In genomic region chr5:108760002-108760401, GRCm38 (mm10) we compare ENCODE assay signal across 39 mouse cellular contexts. TPM values are rescaled to one million over a fixed set of nuclear protein-coding genes. Genes with fewer than 3 reads are reported as not detected.
"Had no signal": no experiment of that assay in that cellular context is flagged by ENCODE, and none has a peak within 500 bp of the region (broad histone marks: within the 10 kb centered on the region; RNA-seq: fewer than 3 reads in every experiment).

No protein-coding gene starts in this region.

- H3K36me3 ChIP-seq: embryonic facial prominence, embryonic 10.5 days; embryonic facial prominence, embryonic 12.5 days; embryonic facial prominence, embryonic 13.5 days; embryonic facial prominence, embryonic 15.5 days; forebrain, embryonic 10.5 days; forebrain, embryonic 12.5 days; forebrain, embryonic 15.5 days had no signal

- H3K27ac ChIP-seq: embryonic facial prominence, embryonic 10.5 days; embryonic facial prominence, embryonic 12.5 days; embryonic facial prominence, embryonic 13.5 days; embryonic facial prominence, embryonic 15.5 days; forebrain, embryonic 10.5 days; forebrain, embryonic 12.5 days; forebrain, embryonic 13.5 days; forebrain, embryonic 15.5 days; gastrocnemius, adult 2 months; heart, adult 2 months had no signal

- H3K4me1 ChIP-seq: embryonic facial prominence, embryonic 10.5 days; embryonic facial prominence, embryonic 12.5 days; embryonic facial prominence, embryonic 13.5 days; embryonic facial prominence, embryonic 15.5 days; forebrain, embryonic 10.5 days; forebrain, embryonic 12.5 days; forebrain, embryonic 13.5 days; forebrain, embryonic 15.5 days had no signal

- H3K27me3 ChIP-seq: embryonic facial prominence, embryonic 12.5 days; embryonic facial prominence, embryonic 13.5 days; embryonic facial prominence, embryonic 15.5 days; forebrain, embryonic 12.5 days; forebrain, embryonic 13.5 days; forebrain, embryonic 15.5 days had no signal

- H3K4me2 ChIP-seq: embryonic facial prominence, embryonic 12.5 days; embryonic facial prominence, embryonic 13.5 days; embryonic facial prominence, embryonic 15.5 days; forebrain, embryonic 12.5 days; forebrain, embryonic 13.5 days; forebrain, embryonic 15.5 days had no signal

- H3K4me3 ChIP-seq: embryonic facial prominence, embryonic 10.5 days; embryonic facial prominence, embryonic 12.5 days; embryonic facial prominence, embryonic 13.5 days; embryonic facial prominence, embryonic 15.5 days; erythroblast, embryonic 14.5 days; forebrain, embryonic 10.5 days; forebrain, embryonic 12.5 days; forebrain, embryonic 13.5 days; forebrain, embryonic 15.5 days; gastrocnemius, adult 2 months; heart, adult 2 months had no signal

- H3K9ac ChIP-seq: embryonic facial prominence, embryonic 12.5 days; embryonic facial prominence, embryonic 13.5 days; embryonic facial prominence, embryonic 15.5 days; forebrain, embryonic 12.5 days; forebrain, embryonic 13.5 days; forebrain, embryonic 15.5 days; forebrain, postnatal 0 days had no signal

- H3K9me3 ChIP-seq: embryonic facial prominence, embryonic 10.5 days; embryonic facial prominence, embryonic 12.5 days; embryonic facial prominence, embryonic 13.5 days; embryonic facial prominence, embryonic 15.5 days; forebrain, embryonic 10.5 days; forebrain, embryonic 12.5 days; forebrain, embryonic 13.5 days; forebrain, embryonic 15.5 days had no signal

- DNase-seq: cerebellum, adult 18-20 months; cerebellum, adult 2 months; cerebellum, adult 8-10 months; cerebellum, adult 9-10 months; cerebellum, adult 9-11 months; cerebellum, postnatal 10 days; cerebellum, postnatal 14 days; cerebellum, postnatal 25 days; cerebellum, postnatal 36 days; embryo, embryonic 11 days; forebrain, postnatal 0 days; gastrocnemius, adult 2 months; gastrocnemius, postnatal 10 days; gastrocnemius, postnatal 14 days; gastrocnemius, postnatal 25 days; heart, adult 18-20 months; heart, adult 2 months had no signal

- ATAC-seq: forebrain, embryonic 13.5 days; forebrain, embryonic 14.5 days; forebrain, embryonic 15.5 days; forebrain, embryonic 16.5 days; forebrain, postnatal 0 days had no signal

RNA-seq across cellular contexts. Expression of gene Rnf212, which starts 14.8 kb away (rescaled TPM):
- total RNA-seq: forebrain, postnatal 0 days; gastrocnemius, adult 18-20 months; gastrocnemius, adult 2 months; gastrocnemius, adult 8-10 months; gastrocnemius, postnatal 10 days; gastrocnemius, postnatal 14 days; gastrocnemius, postnatal 25 days; gastrocnemius, postnatal 4 days; granulocyte monocyte progenitor cell, adult 5-6 weeks; heart, adult 18-20 months; heart, adult 2 months had no signal
- polyA plus RNA-seq: cerebellum, adult 2 months; cortical plate, adult 2 months; embryonic facial prominence, embryonic 13.5 days; embryonic facial prominence, embryonic 14.5 days; embryonic facial prominence, embryonic 15.5 days; forebrain, embryonic 13.5 days; forebrain, embryonic 14.5 days; forebrain, embryonic 15.5 days; forebrain, embryonic 16.5 days; forebrain, postnatal 0 days; frontal cortex, adult 2 months; gonadal fat pad, adult 2 months; heart, adult 2 months had no signal

RNA-seq across cellular contexts. Expression of gene Tmed11, which starts 35.2 kb away (rescaled TPM):
- total RNA-seq: common myeloid progenitor, adult 5-6 weeks; forebrain, postnatal 0 days; gastrocnemius, adult 18-20 months; gastrocnemius, adult 2 months; gastrocnemius, adult 8-10 months; gastrocnemius, postnatal 10 days; gastrocnemius, postnatal 14 days; gastrocnemius, postnatal 25 days; gastrocnemius, postnatal 4 days; granulocyte monocyte progenitor cell, adult 5-6 weeks; heart, adult 18-20 months; heart, adult 2 months had no signal
- polyA plus RNA-seq: cerebellum, adult 2 months; cortical plate, adult 2 months; embryonic facial prominence, embryonic 10.5 days; embryonic facial prominence, embryonic 11.5 days; embryonic facial prominence, embryonic 12.5 days; embryonic facial prominence, embryonic 13.5 days; embryonic facial prominence, embryonic 14.5 days; embryonic facial prominence, embryonic 15.5 days; erythroblast, embryonic 14.5 days; forebrain, embryonic 10.5 days; forebrain, embryonic 11.5 days; forebrain, embryonic 12.5 days; forebrain, embryonic 13.5 days; forebrain, embryonic 14.5 days; forebrain, embryonic 15.5 days; forebrain, embryonic 16.5 days; forebrain, postnatal 0 days; frontal cortex, adult 2 months; gonadal fat pad, adult 2 months; heart, adult 2 months had no signal

RNA-seq across cellular contexts. Expression of gene Vmn2r8, which starts 48.6 kb away (rescaled TPM):
- total RNA-seq: common myeloid progenitor, adult 5-6 weeks; forebrain, postnatal 0 days; gastrocnemius, adult 18-20 months; gastrocnemius, adult 2 months; gastrocnemius, adult 8-10 months; gastrocnemius, postnatal 10 days; gastrocnemius, postnatal 14 days; gastrocnemius, postnatal 25 days; gastrocnemius, postnatal 4 days; granulocyte monocyte progenitor cell, adult 5-6 weeks; heart, adult 18-20 months; heart, adult 2 months had no signal
- polyA plus RNA-seq: cerebellum, adult 2 months; cortical plate, adult 2 months; embryonic facial prominence, embryonic 10.5 days; embryonic facial prominence, embryonic 11.5 days; embryonic facial prominence, embryonic 12.5 days; embryonic facial prominence, embryonic 13.5 days; embryonic facial prominence, embryonic 14.5 days; embryonic facial prominence, embryonic 15.5 days; erythroblast, embryonic 14.5 days; forebrain, embryonic 10.5 days; forebrain, embryonic 11.5 days; forebrain, embryonic 12.5 days; forebrain, embryonic 13.5 days; forebrain, embryonic 14.5 days; forebrain, embryonic 15.5 days; forebrain, embryonic 16.5 days; forebrain, postnatal 0 days; frontal cortex, adult 2 months; gonadal fat pad, adult 2 months; heart, adult 2 months had no signal
